Mouse (Mus musculus): Measurements from ENCODE around the gene AW822073.
"Not testable (repeated sequence)": the region's sequence is repeated elsewhere in the genome, so short reads cannot be mapped to it uniquely, and the experiment has no call there.

AW822073 gene

GRCm38 (mm10) chr10:58221571-58221970, 3.2 kb downstream of the AW822073 start:
- not testable (repeated sequence) for DNase-seq (ENCODE audit: extremely low spot score, low spot score)

- DNase-seq (ENCODE audit: extremely low spot score, low spot score), result no peak
Observed at GRCm38 (mm10) chr10:58220726-58221125, 4.0 kb downstream of the AW822073 start.

GRCm38 (mm10) chr10:58217366-58217765, 7.4 kb downstream of the AW822073 start:
- no peak for DNase-seq (ENCODE audit: extremely low spot score, low spot score)

GRCm38 (mm10) chr10:58215353-58215752, 9.4 kb downstream of the AW822073 start:
- DNase-seq (ENCODE audit: extremely low spot score, low spot score), result no peak

GRCm38 (mm10) chr10:58214934-58215333, 9.8 kb downstream of the AW822073 start:
- DNase-seq (ENCODE audit: extremely low spot score, low spot score), result no peak

- DNase-seq (ENCODE audit: extremely low spot score, low spot score), result no peak
Observed at GRCm38 (mm10) chr10:58214497-58214896, 10.2 kb downstream of the AW822073 start.

- DNase-seq (ENCODE audit: extremely low spot score, low spot score), result no peak
Observed at GRCm38 (mm10) chr10:58212230-58212629, 12.5 kb downstream of the AW822073 start.

- no peak for DNase-seq (ENCODE audit: extremely low spot score, low spot score)
Observed at GRCm38 (mm10) chr10:58211213-58211612, 13.5 kb downstream of the AW822073 start.

GRCm38 (mm10) chr10:58210514-58210913, 14.2 kb downstream of the AW822073 start:
- DNase-seq (ENCODE audit: extremely low spot score, low spot score), result no peak

- no peak for DNase-seq (ENCODE audit: extremely low spot score, low spot score)
Observed at GRCm38 (mm10) chr10:58209710-58210467, 14.8 kb downstream of the AW822073 start.

- no peak for DNase-seq (ENCODE audit: extremely low spot score, low spot score)
Observed at GRCm38 (mm10) chr10:58206639-58207404, 17.9 kb downstream of the AW822073 start.

GRCm38 (mm10) chr10:58205986-58206385, 18.7 kb downstream of the AW822073 start:
- no peak for DNase-seq (ENCODE audit: extremely low spot score, low spot score)
